8 mouse cellular contexts compared by ENCODE assay signal in the genomic region with DNA sequence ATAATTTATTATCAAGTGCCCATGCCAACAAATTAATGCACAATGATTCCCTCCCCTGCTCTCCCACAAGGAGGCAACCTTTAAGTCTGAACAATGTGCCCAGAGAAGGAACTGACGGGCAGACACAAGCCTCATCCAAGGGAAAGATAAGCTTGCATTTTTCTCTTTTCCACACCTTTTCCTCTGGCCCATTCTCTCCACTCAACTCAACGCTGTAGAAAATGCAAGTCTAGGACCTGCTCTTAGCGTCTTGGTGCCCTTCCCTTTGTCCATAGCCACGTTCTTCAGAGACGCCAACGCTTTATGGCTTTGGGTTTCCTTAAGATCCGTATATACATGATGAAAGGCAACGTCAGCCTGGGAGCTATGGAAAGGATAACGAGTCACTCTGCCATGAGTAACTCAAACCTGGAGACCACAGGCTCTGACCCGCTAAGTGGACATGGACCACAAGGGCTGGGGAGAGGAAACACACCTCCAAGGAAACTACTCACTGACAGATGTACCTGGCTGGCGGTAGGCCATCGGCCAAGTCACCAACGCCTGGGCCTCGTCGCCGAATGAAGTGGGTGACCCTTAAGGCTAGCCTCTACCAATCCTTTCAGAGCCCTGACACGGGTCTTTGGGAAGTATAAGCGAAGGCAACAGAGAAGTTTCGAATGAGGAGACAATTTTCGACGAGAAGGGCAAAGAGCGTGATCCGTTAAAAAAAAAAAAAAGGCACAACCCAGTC. TPM values are rescaled to one million over a fixed set of nuclear protein-coding genes. Genes with fewer than 3 reads are reported as not detected.
DNase-seq lines count a peak whose midpoint lies in the region; ATAC-seq lines count a peak whose summit lies in the region.

No protein-coding gene starts in this region.

- H3K27ac ChIP-seq in heart, embryonic 12.5 days (ENCODE audit: poor library complexity, severe bottlenecking): peak overlapping the region; percentile 96

- no peaks in the 10 kb centered on the region for H3K27me3 ChIP-seq in heart, embryonic 12.5 days (replicated peaks)

- no peak for ATAC-seq in frontal cortex, adult (ENCODE audit: low TSS enrichment)
- no peak for ATAC-seq in heart, embryonic 12.5 days (ENCODE audit: insufficient number of reproducible peaks, low FRiP score)

- no peaks in the 10 kb centered on the region for H3K9me3 ChIP-seq in heart, embryonic 12.5 days (replicated peaks)

- DNase-seq in frontal cortex, postnatal 36 days (ENCODE audit: low spot score in 2 of 2): peak; percentile 18 to 23
- peak; percentile 57 for DNase-seq in NIH3T3 (ENCODE audit: low read depth)
- DNase-seq in embryo, embryonic 10 days (ENCODE audit: low spot score): peak; percentile 43
- DNase-seq in kidney, postnatal 25 days: peak; percentile 36 to 55
- DNase-seq in lung, postnatal 36 days: peak; percentile 16
- DNase-seq in right cerebral cortex, postnatal 4 days: peak; percentile 40

- peaks cover 31% of the 10 kb centered on the region for H3K4me1 ChIP-seq in heart, embryonic 12.5 days (replicated peaks)

- peak overlapping the region; percentile 81 for H3K4me3 ChIP-seq in heart, embryonic 12.5 days

- peak overlapping the region; percentile 92 for H3K4me2 ChIP-seq in heart, embryonic 12.5 days

- under 1% methylated on average over 23 of the region's 23 CpGs for WGBS in heart, embryonic 12.5 days

- H3K9ac ChIP-seq in heart, embryonic 12.5 days: peak overlapping the region; percentile 92

- H3K36me3 ChIP-seq in heart, embryonic 12.5 days: peaks cover 7% of the 10 kb centered on the region; the same call in 1 of the 2 replicates

RNA-seq across cellular contexts. Expression of a gene that starts 28.6 kb away (rescaled TPM):
- 173 and 175 TPM in 2 replicates for polyA plus RNA-seq in heart, embryonic 12.5 days (2016; fragmentation: Nextera tagmentation; extraction: Ambion mirVana)

RNA-seq across cellular contexts. Expression of a gene that starts 28.8 kb away (rescaled TPM):
- polyA plus RNA-seq in heart, embryonic 12.5 days (2016; fragmentation: Nextera tagmentation; extraction: Ambion mirVana): 13.9 and 15.0 TPM in 2 replicates

RNA-seq across cellular contexts. Expression of a gene that starts 28.8 kb away (rescaled TPM):
- 48.5 and 53.5 TPM in 2 replicates for polyA plus RNA-seq in heart, embryonic 12.5 days (2016; fragmentation: Nextera tagmentation; extraction: Ambion mirVana)

RNA-seq across cellular contexts. Expression of a gene that starts 48.0 kb away (rescaled TPM):
- 236 and 253 TPM in 2 replicates for polyA plus RNA-seq in heart, embryonic 12.5 days (2016; fragmentation: Nextera tagmentation; extraction: Ambion mirVana)
